Mouse (Mus musculus) lung, postnatal 0 days (tissue): ENCODE data around the gene Ifrd2. TPM values are rescaled to one million over a fixed set of nuclear protein-coding genes. Genes with fewer than 3 reads are reported as not detected.
A peak's percentile ranks its signal among the peaks of the same experiment; 100 is the strongest.

ENCODE experiments used
- ATAC-seq: fragments of 200-750 bp; cut with Nextera tagmentation; 2 replicates; pipeline ENCODE4 v1.8.0; 2017; ENCODE audit warnings: moderate library complexity
- DNase-seq: peaks from one replicate; pipeline ENCODE4 v3.0.0-alpha.2; 2016; ENCODE audit warnings: low spot score
- H3K27ac ChIP-seq: fragments of 300-500 bp; sonication (generic); 2 replicates; pipeline ENCODE4 v1.5.1; 2014; ENCODE audit warnings: antibody characterized with exemption, mild to moderate bottlenecking, low read length, mixed read lengths
- H3K27me3 ChIP-seq: fragments of 300-500 bp; sonication (generic); replicated peaks from 2 replicates; pipeline ENCODE4 v1.6.1; 2014; ENCODE audit warnings: low read length, mixed read lengths; ENCODE audit not compliant: insufficient read depth
- H3K36me3 ChIP-seq: fragments of 300-500 bp; sonication (generic); 2 replicates; pipeline ENCODE4 v1.6.1; 2014; ENCODE audit warnings: low read length, mixed read lengths; ENCODE audit not compliant: insufficient read depth
- H3K4me1 ChIP-seq: fragments of 300-500 bp; sonication (generic); 2 replicates; pipeline ENCODE4 v1.6.1; 2014; ENCODE audit warnings: antibody characterized with exemption, low read depth, low read length, mixed read lengths; ENCODE audit not compliant: insufficient read depth
- H3K4me2 ChIP-seq: fragments of 300-500 bp; sonication (generic); replicated peaks from 2 replicates; pipeline ENCODE4 v1.6.1; 2014; ENCODE audit warnings: low read depth, mild to moderate bottlenecking, low read length, moderate library complexity, mixed read lengths
- H3K4me3 ChIP-seq: fragments of 300-500 bp; sonication (generic); 2 replicates; pipeline ENCODE4 v1.5.1; 2014; ENCODE audit warnings: low read depth, low read length
- H3K9ac ChIP-seq: fragments of 300-500 bp; sonication (generic); replicated peaks from 2 replicates; pipeline ENCODE4 v1.6.1; 2014; ENCODE audit warnings: low read depth, mild to moderate bottlenecking
- H3K9me3 ChIP-seq: fragments of 300-500 bp; sonication (generic); 2 replicates; pipeline ENCODE4 v1.6.1; 2016; ENCODE audit warnings: low read length, mixed read lengths
- CTCF ChIP-seq: IDR thresholded peaks from 2 replicates; pipeline ENCODE4 v1.5.1; 2016; ENCODE audit warnings: antibody characterized with exemption, mild to moderate bottlenecking
- EP300 ChIP-seq: IDR thresholded peaks from 2 replicates; pipeline ENCODE4 v1.6.1; 2016; ENCODE audit warnings: antibody characterized with exemption, mild to moderate bottlenecking, control low read depth
- WGBS: fragments of 180-500 bp; shearing (Covaris S2); extraction: QIAGEN DNeasy Blood & Tissue Kit; methylation state at CpG from one replicate; pipeline ENCODE4 v1.1.7; 2014; 5-methylcytosine and 5-hydroxymethylcytosine counted together
- polyA plus RNA-seq: library from polyadenylated mRNA; unstranded; fragments of >200 nt; fragmentation: Nextera tagmentation; extraction: Ambion mirVana; gene quantifications from 2 replicates; pipeline ENCODE4 v1.2.1, GENCODE M21; 2015

The Ifrd2 gene
- polyA plus RNA-seq, 1 experiment from 2014 or later: 24.1 TPM

- peak; percentile 92 for ATAC-seq
- Histone ChIP-seq H3K9ac (peak within 1 kb of the TSS; percentile 37), H3K9me3 (no peaks in the 10 kb centered on the region), H3K4me2 (peak within 1 kb of the TSS; percentile 60), H3K27me3 (no peaks in the 10 kb centered on the region), H3K27ac (0 out of 2 replicates have a peak within 1 kb of the TSS, but pooled peaks have one; percentile 22), H3K4me3 (peak within 1 kb of the TSS; percentile 70), H3K4me1 (peaks cover 16% of the 10 kb centered on the region; the same call in 1 of the 2 replicates), H3K36me3 (peaks cover 28% of the 10 kb centered on the region)
- no peak for TF ChIP-seq EP300
- no peak; the same call in 1 of the 2 replicates for TF ChIP-seq CTCF
- WGBS: under 1% methylated on average over 46 of the region's 46 CpGs
- DNase-seq: peak; percentile 96
These were observed 45.7 kb upstream of the Ifrd2 start, which contains the start of the genes Cyb561d2 and Nprl2 for GRCm38 (mm10) chr9:107541474-107542351. Gene Cyb561d2, minus strand, starts transcription at chr9:107542193. Gene Nprl2, plus strand, starts transcription at chr9:107542226.

DNA sequence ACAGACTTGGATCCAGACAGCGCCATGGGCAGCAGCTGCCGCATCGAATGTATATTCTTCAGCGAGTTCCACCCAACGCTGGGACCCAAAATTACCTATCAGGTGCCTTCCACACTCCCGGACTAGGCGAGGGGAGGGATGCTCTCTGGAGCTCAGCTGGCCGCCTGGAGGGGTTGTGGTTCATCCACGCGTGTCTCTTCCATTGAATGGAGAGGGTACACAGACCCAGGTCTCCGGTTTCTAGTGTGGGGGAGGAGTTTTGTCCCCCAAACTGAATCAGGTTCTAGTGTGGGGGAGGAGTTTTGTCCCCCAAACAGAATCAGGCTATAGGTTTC lies 45.1 kb upstream of the Ifrd2 start:
- H3K27ac ChIP-seq: no peak overlapping the region
- H3K9ac ChIP-seq: peak overlapping the region; percentile 37
- no peak for DNase-seq
- WGBS: under 1% methylated on average over 11 of the region's 11 CpGs
- peaks cover 28% of the 10 kb centered on the region for H3K36me3 ChIP-seq
- peak overlapping the region; percentile 70 for H3K4me3 ChIP-seq
- no peaks in the 10 kb centered on the region for H3K27me3 ChIP-seq
- no peaks in the 10 kb centered on the region for H3K9me3 ChIP-seq
- peaks cover 13% of the 10 kb centered on the region for H3K4me1 ChIP-seq
- peak; percentile 0; the same call in 1 of the 2 replicates for ATAC-seq
- H3K4me2 ChIP-seq: peak overlapping the region; percentile 60
- TF ChIP-seq CTCF (no peak), EP300 (no peak)

DNA sequence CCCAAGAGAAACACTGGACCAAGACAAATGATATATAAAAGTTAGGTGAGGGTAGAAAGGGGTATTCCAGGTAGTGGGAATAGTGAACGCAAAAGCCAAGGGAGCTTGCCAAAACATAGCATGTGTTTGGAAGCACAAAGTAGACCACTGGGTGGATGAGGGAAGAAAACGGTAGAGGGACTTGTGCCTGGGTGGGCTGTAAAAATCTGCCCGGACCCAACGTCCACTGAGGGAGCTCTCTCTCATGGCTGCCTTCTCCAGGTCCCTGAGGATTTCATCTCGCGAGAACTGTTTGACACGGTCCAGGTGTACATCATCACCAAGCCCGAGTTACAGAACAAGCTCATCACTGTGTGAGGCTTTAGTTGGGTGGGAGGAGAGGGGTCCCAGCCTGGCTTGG lies 44.7 kb upstream of the Ifrd2 start:
- DNase-seq (no peak), ATAC-seq (no peak)
- H3K9ac ChIP-seq: peak overlapping the region; percentile 37; the same call in 1 of the 2 replicates
- no peak overlapping the region for H3K27ac ChIP-seq
- TF ChIP-seq EP300: no peak
- TF ChIP-seq CTCF: no peak
- no peaks in the 10 kb centered on the region for H3K9me3 ChIP-seq
- H3K4me1 ChIP-seq: peaks cover 14% of the 10 kb centered on the region
- peak overlapping the region; percentile 60 for H3K4me2 ChIP-seq
- H3K4me3 ChIP-seq: peak overlapping the region; percentile 70
- WGBS: 26% methylated on average over 8 of the region's 8 CpGs
- no peaks in the 10 kb centered on the region for H3K27me3 ChIP-seq
- H3K36me3 ChIP-seq: peaks cover 28% of the 10 kb centered on the region

DNA sequence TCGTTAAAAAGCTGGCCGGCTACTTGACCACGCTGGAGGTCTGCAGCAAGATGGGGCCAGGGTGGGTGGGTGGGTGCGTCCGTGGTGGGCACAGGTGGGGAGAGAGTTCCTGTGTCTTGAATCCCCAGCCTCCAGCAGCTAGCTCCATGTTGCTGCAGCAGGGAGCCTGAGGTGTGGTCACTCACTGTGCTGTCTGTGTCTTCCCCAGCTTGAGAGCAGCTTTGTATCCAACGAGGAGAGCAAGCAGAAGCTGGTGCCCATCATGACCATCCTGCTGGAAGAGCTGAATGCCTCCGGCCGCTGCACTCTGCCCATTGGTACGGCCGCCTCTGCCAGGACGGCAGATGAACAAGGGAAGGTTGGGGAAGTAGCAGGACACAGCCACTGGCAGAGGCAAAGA lies 44.1 kb upstream of the Ifrd2 start:
- Histone ChIP-seq H3K4me1 (peaks cover 14% of the 10 kb centered on the region), H3K27ac (no peak overlapping the region), H3K36me3 (peaks cover 22% of the 10 kb centered on the region), H3K4me2 (no peak overlapping the region), H3K9me3 (no peaks in the 10 kb centered on the region), H3K9ac (no peak overlapping the region), H3K27me3 (no peaks in the 10 kb centered on the region), H3K4me3 (no peak overlapping the region)
- ATAC-seq (no peak), DNase-seq (no peak)
- WGBS: 89% methylated on average over 10 of the region's 11 CpGs
- TF ChIP-seq CTCF: no peak
- TF ChIP-seq EP300: no peak

- peaks cover 14% of the 10 kb centered on the region for H3K4me1 ChIP-seq
- no peak overlapping the region for H3K27ac ChIP-seq
- H3K9ac ChIP-seq: no peak overlapping the region
- H3K36me3 ChIP-seq: 0 out of 2 replicates have a peak, but pooled peaks cover 14% of the 10 kb centered on the region
- no peak overlapping the region for H3K4me2 ChIP-seq
- no peak for DNase-seq
- no peaks in the 10 kb centered on the region for H3K27me3 ChIP-seq
- ATAC-seq: no peak
- no peak overlapping the region for H3K4me3 ChIP-seq
- no peaks in the 10 kb centered on the region for H3K9me3 ChIP-seq
- 94% methylated on average over 17 of the region's 17 CpGs for WGBS
- TF ChIP-seq EP300 (no peak), CTCF (no peak)
These were observed 43.2 kb upstream of the Ifrd2 start for GRCm38 (mm10) chr9:107544196-107544700.

DNA sequence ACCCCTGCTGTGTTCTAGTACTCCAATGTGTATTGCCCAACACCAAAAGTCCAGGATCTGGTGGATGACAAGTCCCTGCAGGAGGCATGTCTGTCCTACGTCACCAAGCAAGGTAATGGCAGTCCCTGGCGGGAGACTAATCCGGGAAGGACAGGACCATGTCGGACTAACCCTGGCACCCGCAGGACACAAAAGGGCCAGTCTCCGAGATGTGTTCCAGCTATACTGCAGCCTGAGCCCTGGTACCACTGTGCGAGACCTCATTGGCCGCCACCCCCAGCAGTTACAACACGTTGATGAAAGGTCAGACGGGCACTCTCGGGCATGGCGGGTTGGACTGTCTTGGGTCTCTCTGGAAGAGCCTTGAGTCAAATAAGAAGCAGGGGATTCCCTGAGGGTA lies 42.7 kb upstream of the Ifrd2 start:
- ATAC-seq: no peak
- 92% methylated on average over 12 of the region's 12 CpGs for WGBS

More for the DNA sequence above, 42.7 kb upstream of the Ifrd2 start:
- Histone ChIP-seq H3K9ac (no peak overlapping the region), H3K4me2 (no peak overlapping the region), H3K36me3 (0 out of 2 replicates have a peak, but pooled peaks cover 11% of the 10 kb centered on the region), H3K4me3 (no peak overlapping the region), H3K9me3 (no peaks in the 10 kb centered on the region), H3K27me3 (no peaks in the 10 kb centered on the region), H3K27ac (no peak overlapping the region), H3K4me1 (peaks cover 14% of the 10 kb centered on the region)
- TF ChIP-seq EP300: no peak
- no peak for TF ChIP-seq CTCF
- DNase-seq: no peak
